Mouse (Mus musculus) left cerebral cortex, postnatal 36 days (tissue): ENCODE results near the gene Rrnad1. TPM values are rescaled to one million over a fixed set of nuclear protein-coding genes. Genes with fewer than 3 reads are reported as not detected.

ENCODE experiments used
- DNase-seq, 2 experiments: peaks; one replicate each; pipeline ENCODE4 v3.0.0; 2021 to 2022; ENCODE audit warnings: low spot score in 2 of 2, mixed read lengths in 1 of 2
- intact Hi-C: fragments of 180-260 bp; cut with DNase I; formaldehyde crosslinking; loops from one replicate; pipeline ENCODE4 v1.15.1; 2025
- total RNA-seq, 2 experiments: library from RNA; stranded (reverse); gene quantifications; 2 replicates each; pipeline ENCODE4 v1.2.3; 2021

The Rrnad1 gene
- 10 to 100 TPM; 16.4 to 23.9 TPM for total RNA-seq

DNA sequence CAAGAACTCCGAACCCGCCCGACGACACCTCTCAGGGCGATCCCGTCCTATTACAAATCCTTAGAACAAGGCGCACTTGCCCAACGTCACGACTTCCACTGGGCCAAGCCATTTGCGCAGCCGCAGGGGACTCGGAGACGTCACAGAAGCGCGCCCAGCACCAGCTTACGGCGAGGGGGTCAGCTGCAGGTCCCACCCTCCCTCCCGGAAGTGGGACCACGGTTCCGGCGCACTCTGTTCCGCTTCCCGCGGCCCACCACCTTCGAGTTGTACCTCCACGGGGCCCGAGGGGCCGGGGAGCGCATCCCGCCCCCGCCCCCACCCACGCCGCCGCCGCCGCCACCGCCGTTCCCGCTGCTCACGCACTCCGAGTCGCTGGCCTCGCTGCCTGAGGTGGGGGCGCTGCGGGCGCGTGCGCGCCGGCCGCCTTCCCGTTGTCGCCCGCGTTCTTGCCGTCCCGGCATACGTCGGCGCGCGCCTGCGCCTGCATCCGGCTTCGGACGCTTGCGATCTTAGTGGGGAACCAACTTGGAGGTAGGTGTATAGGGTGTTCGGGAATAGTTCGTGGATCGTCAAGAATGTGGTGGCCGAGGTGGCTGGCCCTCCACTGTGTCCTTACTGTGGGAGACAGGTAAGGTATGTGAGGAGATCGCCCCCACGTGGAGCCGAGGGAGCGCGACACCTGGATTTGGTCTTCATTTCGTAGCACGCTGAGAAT is at the start of gene Rrnad1, which contains the start of gene Isg20l2:
Gene Rrnad1 (minus strand): TSS at position 640 of the 718 bp plus-strand sequence.
Gene Isg20l2 (plus strand): TSS at position 237 of the 718 bp plus-strand sequence.
- intact Hi-C loops = loop anchor here (1.0 kb wide), 3 partner anchors 11 to 45 kb away; partner anchors contain the start of genes Hdgf, Mrpl24 and Prcc
- DNase-seq = peak; percentile 99

GRCm38 (mm10) chr3:87980085-87980484 is 49.6 kb upstream of the Rrnad1 start:
- intact Hi-C loops = no loop called here
- no peak for DNase-seq

DNA sequence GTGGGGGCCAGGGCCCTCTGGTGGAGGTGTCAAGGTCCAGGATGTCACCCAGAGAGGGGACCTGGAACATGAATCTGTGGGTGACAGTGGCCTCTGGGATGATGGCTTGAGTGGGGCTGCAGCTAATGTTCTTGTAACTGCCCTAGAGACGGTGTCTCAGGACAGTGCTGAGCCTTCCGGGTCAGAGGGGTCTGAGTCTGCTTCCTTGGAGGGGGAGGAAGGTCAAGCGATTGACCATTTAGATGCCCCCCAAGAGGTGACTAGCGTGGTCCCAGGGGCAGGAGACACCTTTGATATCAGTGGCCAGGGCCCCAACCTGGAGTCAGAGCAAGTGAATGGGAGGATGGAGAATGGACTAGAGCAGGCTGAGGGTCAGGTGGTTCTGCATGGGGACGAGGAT is 49.0 kb upstream of the Rrnad1 start:
- no peak for DNase-seq
- intact Hi-C loops = no loop called here

- DNase-seq = no peak
- intact Hi-C loops = no loop called here
Observed at GRCm38 (mm10) chr3:87974381-87974987, 44.0 kb upstream of the Rrnad1 start.

GRCm38 (mm10) chr3:87973593-87974380 is 43.3 kb upstream of the Rrnad1 start:
- intact Hi-C loops = no loop called here
- DNase-seq = no peak

DNA sequence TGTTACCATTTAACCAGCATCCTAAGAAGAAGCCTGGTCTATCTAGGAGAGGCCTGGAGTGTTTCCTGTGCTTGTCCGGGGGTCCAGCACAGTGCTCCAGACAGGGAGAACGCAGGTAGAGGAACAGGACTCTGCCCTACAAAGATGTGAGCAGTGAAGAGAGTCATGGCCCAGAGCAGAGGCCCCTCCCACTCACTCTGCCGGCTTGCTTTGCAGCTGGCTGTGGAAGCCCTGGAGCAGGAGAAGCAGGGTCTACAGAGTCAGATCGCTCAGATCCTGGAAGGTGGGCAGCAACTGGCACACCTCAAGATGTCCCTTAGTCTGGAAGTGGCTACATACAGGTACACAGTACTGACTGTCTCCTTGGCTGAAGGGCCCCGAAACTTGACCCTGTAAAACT is 42.3 kb upstream of the Rrnad1 start:
- intact Hi-C loops = no loop called here
- no peak for DNase-seq

GRCm38 (mm10) chr3:87972203-87972664 is 41.7 kb upstream of the Rrnad1 start:
- intact Hi-C loops = no loop called here
- no peak for DNase-seq

DNA sequence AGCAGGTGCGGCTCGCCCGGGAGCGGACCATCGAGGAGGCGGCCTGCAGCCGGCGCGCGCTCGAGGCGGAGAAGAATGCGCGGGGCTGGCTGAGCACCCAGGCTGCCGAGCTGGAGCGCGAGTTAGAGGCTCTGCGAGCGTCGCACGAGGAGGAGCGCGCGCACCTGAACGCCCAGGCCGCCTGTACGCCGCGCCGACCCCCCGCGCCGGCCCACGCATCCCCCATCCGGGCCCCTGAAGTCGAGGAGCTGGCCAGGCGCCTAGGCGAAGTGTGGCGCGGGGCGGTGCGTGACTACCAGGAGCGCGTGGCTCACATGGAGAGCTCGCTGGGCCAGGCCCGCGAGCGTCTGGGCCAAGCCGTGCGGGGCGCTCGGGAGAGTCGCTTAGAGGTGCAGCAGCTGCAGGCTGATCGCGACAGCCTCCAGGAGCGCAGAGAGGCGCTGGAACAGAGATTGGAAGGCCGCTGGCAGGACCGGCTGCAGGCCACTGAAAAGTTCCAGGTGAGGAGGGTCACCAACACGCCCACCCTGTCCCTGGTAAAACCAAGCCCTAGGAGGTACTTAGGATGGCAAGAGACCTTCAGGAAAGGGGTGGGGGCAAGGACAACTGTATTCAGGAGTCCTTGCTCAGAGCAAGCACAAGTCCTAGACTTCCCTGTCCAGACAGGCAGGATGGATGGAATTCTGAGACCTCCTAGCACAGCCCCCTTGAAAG is 41.1 kb upstream of the Rrnad1 start:
- intact Hi-C loops = loop anchor here (2.0 kb wide), 1 partner anchor 101 kb away; no protein-coding TSS in a partner anchor
- DNase-seq = no peak

GRCm38 (mm10) chr3:87970939-87971488 is 40.5 kb upstream of the Rrnad1 start, which contains the start of gene Nes:
TSS of gene Nes (plus strand) at chr3:87971078.
- DNase-seq = no peak

GRCm38 (mm10) chr3:87970184-87970938 is 39.8 kb upstream of the Rrnad1 start:
- peak in 1 of 2 experiments; percentile 47 for DNase-seq
- intact Hi-C loops = loop anchor here (1.0 to 2.0 kb wide), 2 partner anchors 17 to 102 kb away; no protein-coding TSS in a partner anchor

More at GRCm38 (mm10) chr3:87970939-87971488, 40.5 kb upstream of the Rrnad1 start, which contains the start of gene Nes:
- intact Hi-C loops = loop anchor here (1.0 to 2.0 kb wide), 2 partner anchors 16 to 102 kb away; no protein-coding TSS in a partner anchor

DNA sequence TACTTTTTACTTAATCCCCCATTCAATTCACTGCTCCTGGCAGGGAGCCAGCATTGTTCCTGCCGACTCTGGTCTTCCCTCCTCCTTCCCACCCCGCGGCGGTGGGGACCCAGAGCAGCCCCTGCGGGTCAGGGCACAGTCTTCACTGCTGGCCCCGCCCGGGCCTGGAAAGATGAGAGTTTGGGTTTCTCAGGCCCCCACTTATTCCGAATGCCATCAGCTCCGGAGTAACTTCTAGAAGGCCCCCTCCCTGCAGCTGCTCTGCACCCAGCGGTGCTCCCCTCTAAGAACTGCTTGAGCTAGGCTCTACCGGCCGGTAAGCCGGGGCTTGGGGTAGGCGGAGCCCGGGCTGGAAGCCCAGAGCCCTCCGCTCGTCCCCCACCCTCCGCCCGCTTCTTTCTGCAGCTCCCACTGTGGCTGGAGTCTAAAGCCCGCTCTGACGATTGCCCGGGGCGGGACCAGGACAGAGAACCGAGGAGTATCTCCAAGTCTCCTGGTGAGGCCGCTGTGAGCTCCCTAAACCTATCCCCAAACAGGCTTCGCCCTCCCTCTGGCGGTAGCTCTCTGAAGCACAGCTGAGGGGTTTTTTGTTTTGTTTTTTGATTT is 30.2 kb upstream of the Rrnad1 start:
- intact Hi-C loops = loop anchor here (2.0 kb wide), 1 partner anchor 26 kb away; no protein-coding TSS in a partner anchor
- peak; percentile 71 for DNase-seq

- intact Hi-C loops = loop anchor here (2.0 kb wide), 1 partner anchor 25 kb away; no protein-coding TSS in a partner anchor
- DNase-seq = no peak
Observed at GRCm38 (mm10) chr3:87960191-87960585, 29.7 kb upstream of the Rrnad1 start.

GRCm38 (mm10) chr3:87959371-87959770 is 28.9 kb upstream of the Rrnad1 start:
- no peak for DNase-seq
- intact Hi-C loops = no loop called here

DNA sequence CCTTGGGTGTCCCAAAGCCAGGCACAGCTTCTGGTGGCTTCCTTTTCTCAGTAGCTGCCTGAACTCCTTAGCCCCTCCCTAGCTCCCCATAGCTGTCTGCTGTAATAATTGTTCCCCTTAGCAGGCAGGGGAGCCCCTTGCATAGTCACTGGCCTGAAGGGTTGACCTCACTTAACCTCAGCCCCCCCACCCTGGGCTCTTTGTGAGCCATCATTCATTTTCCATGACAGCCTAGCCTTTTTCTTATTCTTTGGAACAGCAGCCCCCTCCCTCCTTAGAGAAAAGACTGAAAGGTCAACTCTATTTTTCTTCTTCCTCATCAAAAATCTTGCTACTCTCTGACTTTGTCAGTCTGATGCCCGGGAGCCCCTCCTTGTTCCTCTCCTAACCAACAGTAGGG is 28.4 kb upstream of the Rrnad1 start:
- intact Hi-C loops = no loop called here
- DNase-seq = no peak

GRCm38 (mm10) chr3:87958476-87958875 is 28.0 kb upstream of the Rrnad1 start:
- intact Hi-C loops = no loop called here
- DNase-seq = no peak

GRCm38 (mm10) chr3:87958056-87958455 is 27.5 kb upstream of the Rrnad1 start:
- DNase-seq = no peak
- intact Hi-C loops = no loop called here

GRCm38 (mm10) chr3:87952440-87952839 is 21.9 kb upstream of the Rrnad1 start:
- intact Hi-C loops = no loop called here
- DNase-seq = no peak

DNA sequence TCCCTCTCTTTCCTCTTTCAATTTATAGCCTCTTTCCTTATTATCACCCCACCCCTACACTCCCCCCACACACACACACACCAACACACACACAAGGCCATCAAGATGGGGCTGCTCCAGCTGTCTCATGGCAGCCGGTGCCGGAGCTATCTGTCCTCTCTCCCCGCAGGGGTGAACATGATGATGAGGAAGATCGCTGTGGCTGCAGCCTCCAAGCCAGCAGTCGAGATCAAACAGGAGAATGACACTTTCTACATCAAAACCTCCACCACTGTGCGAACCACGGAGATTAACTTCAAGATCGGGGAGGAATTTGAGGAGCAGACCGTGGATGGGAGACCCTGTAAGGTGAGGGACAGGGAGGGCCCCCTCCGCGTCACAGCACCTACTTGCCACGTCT is 21.4 kb upstream of the Rrnad1 start:
- no peak for DNase-seq
- intact Hi-C loops = no loop called here
